Mouse (Mus musculus) layer of hippocampus, adult 2 months (tissue): ENCODE data around the gene Pla2g2e. TPM values are rescaled to one million over a fixed set of nuclear protein-coding genes. Genes with fewer than 3 reads are reported as not detected.
"Not testable (repeated sequence)": the region's sequence is repeated elsewhere in the genome, so short reads cannot be mapped to it uniquely, and the experiment has no call there.

ENCODE experiments used
- DNase-seq, 2 experiments: peaks; one replicate each; pipeline ENCODE4 v3.0.0; 2022; ENCODE audit warnings: low spot score in 2 of 2
- H3K27ac ChIP-seq: fragments of 200-600 bp; 2 replicates; pipeline ENCODE4 v1.8.1; 2022
- H3K4me3 ChIP-seq: fragments of 200-600 bp; 2 replicates; pipeline ENCODE4 v1.8.1; 2022; ENCODE audit warnings: mild to moderate bottlenecking
- CTCF ChIP-seq: fragments of 200-600 bp; conservative IDR thresholded peaks from 2 replicates; pipeline ENCODE4 v1.8.1; 2022; ENCODE audit warnings: antibody characterized with exemption, mild to moderate bottlenecking, moderate library complexity
- total RNA-seq, 2 experiments: library from RNA; stranded (reverse); gene quantifications; 2 replicates each; pipeline ENCODE4 v1.2.3; 2021

Gene Pla2g2e
- total RNA-seq, 2 experiments from 2014 or later: not detected

GRCm38 (mm10) chr4:138865991-138866390 lies 11.8 kb upstream of the Pla2g2e start:
- no peak overlapping the region for H3K4me3 ChIP-seq
- TF ChIP-seq CTCF: no peak
- H3K27ac ChIP-seq: no peak overlapping the region
- no peak for DNase-seq

- Histone ChIP-seq H3K27ac (no peak overlapping the region), H3K4me3 (no peak overlapping the region)
- DNase-seq: peak; percentile 60 to 83
- peak; percentile 94 for TF ChIP-seq CTCF
Measured at GRCm38 (mm10) chr4:138866413-138866812, 11.3 kb upstream of the Pla2g2e start.

- TF ChIP-seq CTCF: no peak
- Histone ChIP-seq H3K4me3 (no peak overlapping the region), H3K27ac (no peak overlapping the region)
- no peak for DNase-seq
Measured at GRCm38 (mm10) chr4:138868666-138869065, 9.1 kb upstream of the Pla2g2e start.

- H3K4me3 ChIP-seq: no peak within 1 kb of the TSS
- no peak for DNase-seq
- H3K27ac ChIP-seq: no peak within 1 kb of the TSS
- TF ChIP-seq CTCF: no peak
Measured at GRCm38 (mm10) chr4:138873864-138874263, 3.9 kb upstream of the Pla2g2e start, which contains the start of gene Gm13030. Gene Gm13030, minus strand, starts transcription at chr4:138873964.

- not testable (repeated sequence) for H3K4me3 ChIP-seq, H3K27ac ChIP-seq, DNase-seq
Measured at GRCm38 (mm10) chr4:138875275-138875674, 2.5 kb upstream of the Pla2g2e start.

- DNase-seq: no peak
- Histone ChIP-seq H3K4me3 (no peak overlapping the region), H3K27ac (no peak overlapping the region)
- TF ChIP-seq CTCF: no peak
Measured at GRCm38 (mm10) chr4:138875986-138876385, 1.8 kb upstream of the Pla2g2e start.

GRCm38 (mm10) chr4:138878783-138879182 lies 1.0 kb downstream of the Pla2g2e start:
- TF ChIP-seq CTCF: no peak

GRCm38 (mm10) chr4:138879808-138880207 lies 2.1 kb downstream of the Pla2g2e start:
- H3K4me3 ChIP-seq: no peak overlapping the region
- TF ChIP-seq CTCF: no peak
- DNase-seq: no peak
- no peak overlapping the region for H3K27ac ChIP-seq

More at GRCm38 (mm10) chr4:138878783-138879182, 1.0 kb downstream of the Pla2g2e start:
- H3K27ac ChIP-seq: no peak overlapping the region
- H3K4me3 ChIP-seq: no peak overlapping the region
- no peak for DNase-seq

GRCm38 (mm10) chr4:138880811-138881584 lies 3.3 kb downstream of the Pla2g2e start:
- no peak overlapping the region for H3K4me3 ChIP-seq
- no peak overlapping the region for H3K27ac ChIP-seq
- TF ChIP-seq CTCF: no peak
- DNase-seq: no peak

GRCm38 (mm10) chr4:138882179-138882578 lies 4.4 kb downstream of the Pla2g2e start:
- TF ChIP-seq CTCF: no peak
- DNase-seq: no peak
- H3K4me3 ChIP-seq: no peak overlapping the region
- no peak overlapping the region for H3K27ac ChIP-seq

GRCm38 (mm10) chr4:138884261-138884660 lies 6.5 kb downstream of the Pla2g2e start:
- H3K4me3 ChIP-seq: no peak overlapping the region
- DNase-seq: peak; percentile 70 to 90
- TF ChIP-seq CTCF: peak; percentile 97
- H3K27ac ChIP-seq: no peak overlapping the region

GRCm38 (mm10) chr4:138889165-138889564 lies 11.4 kb downstream of the Pla2g2e start:
- Histone ChIP-seq H3K27ac (no peak overlapping the region), H3K4me3 (no peak overlapping the region)
- no peak for TF ChIP-seq CTCF
- DNase-seq: no peak

GRCm38 (mm10) chr4:138889635-138890034 lies 11.9 kb downstream of the Pla2g2e start:
- H3K27ac ChIP-seq: no peak overlapping the region
- no peak for TF ChIP-seq CTCF
- no peak overlapping the region for H3K4me3 ChIP-seq
- DNase-seq: no peak

- DNase-seq: no peak
- no peak for TF ChIP-seq CTCF
- H3K4me3 ChIP-seq: no peak overlapping the region
- no peak overlapping the region for H3K27ac ChIP-seq
Measured at GRCm38 (mm10) chr4:138892655-138893054, 14.9 kb downstream of the Pla2g2e start.

GRCm38 (mm10) chr4:138893789-138894188 lies 16.0 kb downstream of the Pla2g2e start:
- H3K4me3 ChIP-seq, DNase-seq, H3K27ac ChIP-seq: not testable (repeated sequence)
